Mouse (Mus musculus) megakaryocyte, embryonic 14.5 days (primary cell): ENCODE data around the gene Taf8. TPM values are rescaled to one million over a fixed set of nuclear protein-coding genes. Genes with fewer than 3 reads are reported as not detected.

Experiments
- H3K27me3 ChIP-seq: replicated peaks from 2 replicates; pipeline ENCODE3; 2012; ENCODE audit warnings: inconsistent platforms
- H3K36me3 ChIP-seq: replicated peaks from 2 replicates; pipeline ENCODE3; 2012; ENCODE audit warnings: low read length, inconsistent platforms, mixed read lengths
- H3K4me1 ChIP-seq: 2 replicates; pipeline ENCODE4 v1.6.1; 2012; ENCODE audit warnings: inconsistent platforms
- H3K4me3 ChIP-seq: replicated peaks from 2 replicates; pipeline ENCODE3; 2012; ENCODE audit warnings: moderate library complexity, mild to moderate bottlenecking, inconsistent platforms
- H3K9me3 ChIP-seq: 2 replicates; pipeline ENCODE4 v1.6.1; 2012; ENCODE audit warnings: inconsistent platforms
- FLI1 ChIP-seq: IDR thresholded peaks from 2 replicates; pipeline ENCODE4 v1.6.1; 2012; ENCODE audit warnings: low read length, inconsistent platforms, mixed read lengths
- GATA1 ChIP-seq: IDR thresholded peaks from 3 replicates; pipeline ENCODE4 v1.6.1; 2012; ENCODE audit warnings: mixed read lengths, low read length, inconsistent platforms, borderline replicate concordance
- polyA plus RNA-seq: library from polyadenylated mRNA; stranded (reverse); fragments of >175 nt; gene quantifications from 2 replicates; pipeline ENCODE4 v1.2.3, GENCODE M21; 2012; ENCODE audit warnings: low replicate concordance; ENCODE audit not compliant: insufficient read depth

The Taf8 gene
- polyA plus RNA-seq, 1 experiment: 8.7 TPM

DNA sequence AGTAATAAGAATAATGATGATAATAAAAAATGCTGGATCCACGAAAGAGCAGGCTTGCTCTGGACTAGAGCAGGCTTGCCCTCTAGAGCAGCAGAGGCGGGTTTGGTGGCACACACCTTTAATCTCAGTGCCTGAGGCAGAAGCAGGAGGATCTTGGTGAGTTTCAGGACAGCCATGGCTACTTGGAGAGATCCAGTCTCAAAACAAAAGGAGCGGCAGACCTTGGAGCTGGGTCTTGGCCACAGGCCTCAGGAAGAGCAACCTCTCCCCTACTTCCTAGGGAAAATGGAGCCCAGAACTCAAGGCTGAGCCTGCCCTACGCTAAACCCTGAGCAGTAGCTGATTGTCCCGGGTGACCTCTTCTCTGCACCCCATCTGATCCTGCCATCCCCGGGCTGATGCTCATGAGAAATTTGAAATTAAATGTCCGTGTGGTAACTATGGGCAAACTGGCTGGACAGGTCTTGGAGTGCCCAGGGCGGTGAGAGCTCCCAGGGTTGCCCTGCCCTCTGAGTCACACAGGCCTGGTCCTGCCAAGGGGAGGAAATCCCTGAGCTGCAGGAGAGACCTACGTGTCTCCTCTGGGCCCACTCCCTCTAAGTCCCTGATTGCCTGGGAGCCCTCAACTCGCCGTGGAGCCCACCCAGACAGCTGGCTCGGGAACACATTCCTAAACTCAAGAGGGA, 51.1 kb downstream of the Taf8 start:
- no peak for TF ChIP-seq GATA1
- no peak for TF ChIP-seq FLI1
- Histone ChIP-seq H3K9me3 (no peaks in the 10 kb centered on the region), H3K4me1 (peaks cover 59% of the 10 kb centered on the region), H3K27me3 (peaks cover 20% of the 10 kb centered on the region), H3K4me3 (no peak overlapping the region), H3K36me3 (no peaks in the 10 kb centered on the region)

DNA sequence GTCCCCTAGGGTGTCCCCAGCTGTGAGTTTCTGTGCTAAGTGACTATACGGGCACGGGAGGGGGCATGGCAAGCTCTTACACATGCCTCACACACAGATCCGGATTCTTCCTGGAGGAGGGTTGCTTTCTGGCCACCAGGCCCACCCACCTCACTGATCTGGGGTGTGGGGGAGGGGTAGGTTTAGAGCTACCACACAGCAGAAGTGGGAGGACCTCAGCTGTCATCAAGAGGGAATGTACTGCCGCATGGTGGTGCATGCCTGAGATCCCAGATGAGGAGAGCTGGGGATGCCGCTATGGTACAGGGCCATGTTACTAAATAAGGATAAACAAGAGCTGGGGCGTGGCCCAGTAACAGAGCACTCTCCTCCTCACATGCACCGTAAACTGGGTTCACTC, 51.9 kb downstream of the Taf8 start:
- peaks cover 25% of the 10 kb centered on the region for H3K27me3 ChIP-seq
- no peaks in the 10 kb centered on the region for H3K36me3 ChIP-seq
- no peak for TF ChIP-seq GATA1
- no peak for TF ChIP-seq FLI1
- H3K4me3 ChIP-seq: no peak overlapping the region
- no peaks in the 10 kb centered on the region for H3K9me3 ChIP-seq
- H3K4me1 ChIP-seq: peaks cover 60% of the 10 kb centered on the region

DNA sequence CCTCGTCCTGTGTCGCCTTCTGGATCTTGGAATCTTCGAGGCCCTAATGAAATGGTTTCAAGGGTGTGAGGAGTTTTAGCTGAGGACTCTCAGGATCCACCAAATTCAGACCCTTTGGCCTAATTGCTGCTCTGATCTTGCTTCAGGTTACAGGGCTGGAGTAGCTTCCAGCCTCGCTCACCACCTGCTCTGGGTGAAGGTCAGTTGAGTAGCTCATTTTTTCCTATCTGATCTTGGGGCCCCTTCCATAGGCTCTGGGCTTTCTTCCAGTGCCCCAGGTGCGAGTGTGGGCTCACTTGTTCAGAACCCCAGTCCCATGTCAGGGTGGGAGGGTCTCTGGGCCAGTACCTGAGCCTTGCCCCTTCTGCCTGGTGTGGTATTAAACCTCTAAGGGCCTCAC, 52.7 kb downstream of the Taf8 start:
- Histone ChIP-seq H3K9me3 (no peaks in the 10 kb centered on the region), H3K4me1 (peaks cover 52% of the 10 kb centered on the region), H3K36me3 (no peaks in the 10 kb centered on the region), H3K27me3 (peaks cover 30% of the 10 kb centered on the region), H3K4me3 (no peak overlapping the region)
- TF ChIP-seq FLI1 (no peak), GATA1 (no peak)

DNA sequence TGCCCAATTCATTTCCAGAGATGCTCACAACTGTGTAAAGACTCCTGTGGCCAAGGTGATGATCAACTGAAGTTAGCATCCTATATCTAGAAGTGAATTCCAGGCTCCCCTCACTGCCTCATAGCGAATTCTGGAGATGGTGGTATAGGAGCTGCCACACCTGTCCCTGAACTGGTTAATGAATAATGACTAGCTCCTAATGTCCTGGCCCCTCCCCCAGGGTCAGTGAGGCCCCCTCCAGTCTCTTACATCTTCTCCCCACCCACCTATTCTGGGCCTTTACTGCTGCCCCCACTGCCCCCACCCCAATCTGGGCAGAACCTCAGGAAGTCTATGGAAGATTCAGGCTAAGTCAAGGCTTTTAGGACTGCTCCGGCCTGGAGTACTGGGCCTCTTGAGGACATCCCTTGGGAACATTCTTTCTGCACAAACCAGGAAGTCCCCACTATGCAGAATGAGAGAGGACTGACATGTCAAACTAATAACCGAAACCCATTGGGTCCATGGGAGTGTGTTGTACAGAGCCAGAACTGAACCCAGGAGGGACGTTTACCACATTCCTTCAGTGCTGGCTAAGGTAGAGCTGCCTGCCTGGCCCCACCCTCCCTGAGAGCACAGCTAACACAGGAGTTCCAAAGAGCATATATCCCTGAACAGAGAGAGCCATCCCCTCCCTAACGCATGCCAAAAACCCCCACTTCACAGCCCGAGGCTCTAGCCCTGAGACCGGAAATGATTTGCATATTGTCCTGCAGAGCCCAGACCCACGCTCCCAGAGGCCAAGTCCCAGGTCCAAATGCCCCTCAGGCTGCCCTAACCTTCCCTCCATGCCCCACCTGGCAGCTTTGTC, 53.3 kb downstream of the Taf8 start:
- H3K4me1 ChIP-seq: peaks cover 47% of the 10 kb centered on the region
- peaks cover 35% of the 10 kb centered on the region for H3K27me3 ChIP-seq

DNA sequence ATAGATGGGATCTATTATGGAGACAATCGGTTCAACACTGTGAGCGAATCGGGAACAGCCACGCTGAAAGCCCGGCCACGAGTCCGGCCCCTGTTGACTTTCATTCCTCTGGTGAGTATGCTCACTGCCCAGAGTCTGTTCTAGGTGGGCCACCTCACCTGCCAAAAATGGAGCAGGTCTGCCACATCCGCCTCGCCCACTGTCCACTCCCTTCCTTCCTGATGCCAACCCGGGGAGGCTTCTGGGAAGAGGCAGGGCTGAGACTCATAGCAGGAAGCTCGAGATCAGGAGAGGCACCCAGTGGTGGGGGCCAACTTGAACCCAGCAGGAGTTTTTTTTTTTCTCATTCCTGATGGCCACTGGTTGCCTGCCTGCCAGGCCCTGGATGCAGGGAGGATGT, 55.5 kb downstream of the Taf8 start:
- no peaks in the 10 kb centered on the region for H3K9me3 ChIP-seq
- H3K36me3 ChIP-seq: no peaks in the 10 kb centered on the region
- H3K4me3 ChIP-seq: no peak overlapping the region
- TF ChIP-seq FLI1 (no peak), GATA1 (no peak)
- H3K4me1 ChIP-seq: peaks cover 32% of the 10 kb centered on the region
- peaks cover 47% of the 10 kb centered on the region for H3K27me3 ChIP-seq

More for the DNA sequence above, 53.3 kb downstream of the Taf8 start:
- Histone ChIP-seq H3K9me3 (no peaks in the 10 kb centered on the region), H3K36me3 (no peaks in the 10 kb centered on the region), H3K4me3 (no peak overlapping the region)
- TF ChIP-seq FLI1: no peak
- no peak for TF ChIP-seq GATA1

DNA sequence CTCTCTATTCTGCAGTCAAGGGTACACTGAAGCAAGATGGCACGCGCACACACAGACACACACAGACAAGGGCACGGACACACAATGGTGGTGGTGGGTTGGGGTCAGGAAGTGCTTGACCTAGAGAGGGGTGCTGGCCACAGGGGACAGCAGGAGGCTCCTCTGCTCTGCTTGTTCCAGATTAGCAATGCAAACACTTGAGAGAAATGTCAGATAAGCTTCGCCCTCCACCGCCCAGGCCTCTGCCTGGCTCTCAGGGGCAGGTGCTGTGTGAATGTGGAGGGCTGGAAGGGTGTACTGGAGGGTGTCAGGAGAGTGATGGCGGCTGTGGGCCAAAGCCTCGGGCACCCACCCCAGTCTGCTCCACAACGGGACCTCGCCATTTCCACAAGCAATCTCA, 56.1 kb downstream of the Taf8 start:
- no peak for TF ChIP-seq FLI1
- TF ChIP-seq GATA1: no peak
- Histone ChIP-seq H3K36me3 (no peaks in the 10 kb centered on the region), H3K4me1 (peaks cover 36% of the 10 kb centered on the region), H3K4me3 (no peak overlapping the region), H3K27me3 (peaks cover 49% of the 10 kb centered on the region), H3K9me3 (no peaks in the 10 kb centered on the region)

DNA sequence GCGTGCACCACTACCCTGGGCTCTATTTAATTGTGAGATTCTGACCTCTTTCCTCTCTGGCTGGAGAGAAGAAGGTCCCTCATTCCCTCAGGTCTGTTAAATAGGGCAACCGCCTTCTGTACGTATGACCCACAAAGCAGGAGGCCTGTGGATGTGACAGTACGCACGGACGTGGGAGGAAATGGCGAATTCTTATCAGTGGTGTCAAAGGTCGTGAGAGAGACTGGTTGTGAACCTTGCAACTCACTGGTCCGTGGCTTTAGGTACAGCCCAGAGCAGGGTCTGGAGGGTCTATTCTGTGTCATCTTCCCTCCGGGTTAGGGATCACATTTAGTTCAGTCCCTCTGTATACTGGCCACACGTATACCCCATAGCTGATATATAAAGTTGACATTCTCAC, 56.6 kb downstream of the Taf8 start:
- H3K9me3 ChIP-seq: no peaks in the 10 kb centered on the region
- no peaks in the 10 kb centered on the region for H3K36me3 ChIP-seq
- no peak for TF ChIP-seq GATA1
- no peak for TF ChIP-seq FLI1
- H3K27me3 ChIP-seq: peaks cover 53% of the 10 kb centered on the region
- H3K4me1 ChIP-seq: peaks cover 38% of the 10 kb centered on the region
- no peak overlapping the region for H3K4me3 ChIP-seq

DNA sequence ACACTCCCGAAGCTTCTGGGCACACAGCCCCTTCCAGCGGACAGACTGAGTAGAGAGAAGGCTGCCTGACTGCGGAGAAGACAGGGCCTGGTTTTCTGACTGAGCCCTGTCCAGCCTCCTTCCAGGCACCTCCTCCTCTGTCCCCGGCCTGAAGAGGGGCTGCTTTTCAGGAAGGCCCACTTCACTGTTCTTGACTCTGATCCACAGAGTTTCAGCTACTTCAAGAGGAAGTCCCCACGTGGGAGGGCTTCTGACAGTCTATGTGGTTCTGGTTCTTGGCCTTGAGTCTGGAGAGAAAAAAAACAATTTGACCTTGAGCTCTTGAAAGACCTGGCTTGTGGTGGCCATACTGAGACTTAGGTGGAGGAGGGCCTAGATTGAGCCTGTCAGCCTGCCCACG, 58.0 kb downstream of the Taf8 start:
- no peaks in the 10 kb centered on the region for H3K9me3 ChIP-seq
- H3K4me1 ChIP-seq: peaks cover 50% of the 10 kb centered on the region
- peaks cover 59% of the 10 kb centered on the region for H3K27me3 ChIP-seq
- no peak overlapping the region for H3K4me3 ChIP-seq
- no peaks in the 10 kb centered on the region for H3K36me3 ChIP-seq
- TF ChIP-seq GATA1: no peak
- TF ChIP-seq FLI1: no peak

DNA sequence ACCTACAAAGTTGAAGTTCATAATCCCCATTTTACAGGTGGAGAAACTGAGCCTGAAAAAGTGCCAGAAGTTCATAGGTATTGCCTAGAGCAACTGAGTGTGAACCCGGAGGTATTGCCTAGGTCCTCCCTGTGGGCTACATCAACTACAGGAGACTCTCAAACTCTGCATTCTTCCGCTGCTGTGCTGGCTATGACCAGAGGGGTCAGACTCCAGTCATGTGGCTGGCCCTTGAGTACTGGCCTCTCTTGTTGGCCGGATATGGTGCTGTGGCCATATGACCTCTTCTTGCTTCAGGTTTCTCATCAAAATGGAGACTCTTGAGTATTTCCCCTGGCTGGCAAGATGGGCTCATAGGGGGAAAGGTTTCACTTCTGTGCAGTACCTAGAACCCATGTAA, 59.8 kb downstream of the Taf8 start:
- H3K4me3 ChIP-seq: no peak overlapping the region
- no peaks in the 10 kb centered on the region for H3K36me3 ChIP-seq
- H3K9me3 ChIP-seq: peaks cover 8% of the 10 kb centered on the region
- peaks cover 62% of the 10 kb centered on the region for H3K4me1 ChIP-seq
- peaks cover 69% of the 10 kb centered on the region for H3K27me3 ChIP-seq
- no peak for TF ChIP-seq FLI1
- no peak for TF ChIP-seq GATA1
